Mouse (Mus musculus): ENCODE data around the gene Agbl5. TPM values are rescaled to one million over a fixed set of nuclear protein-coding genes. Genes with fewer than 3 reads are reported as not detected.

The Agbl5 gene
- total and polyA plus RNA-seq, 2 experiments from 2014 or later: 4.2 to 28.2 TPM

- ATAC-seq (ENCODE audit: insufficient read depth, low read depth) (no peak), DNase-seq (ENCODE audit: low spot score) (no peak)
- Histone ChIP-seq H3K27ac (ENCODE audit: low read depth) (no peak overlapping the region), H3K27me3 (ENCODE audit: control insufficient read depth, insufficient read depth, low read length) (no peaks in the 10 kb centered on the region), H3K4me1 (ENCODE audit: control insufficient read depth, insufficient read depth) (peaks cover 10% of the 10 kb centered on the region), H3K4me2 (ENCODE audit: low read depth, low read length) (no peak overlapping the region), H3K9ac (replicated peaks; ENCODE audit: low read depth, low read length) (no peak overlapping the region), H3K4me3 (ENCODE audit: low read depth, low read length) (no peak overlapping the region), H3K36me3 (replicated peaks; ENCODE audit: control insufficient read depth, insufficient read depth, low read length) (peaks cover 42% of the 10 kb centered on the region), H3K9me3 (replicated peaks; ENCODE audit: control insufficient read depth, low read length) (no peaks in the 10 kb centered on the region)
- 75% methylated on average over 6 of the region's 6 CpGs for WGBS
- TF ChIP-seq CTCF (IDR thresholded peaks at IDR 0.05; ENCODE audit: low read depth): no peak
- TF ChIP-seq EP300 (IDR thresholded peaks at IDR 0.05; ENCODE audit: low read depth): no peak
These were observed 63.2 kb downstream of the Agbl5 start for GRCm38 (mm10) chr5:30951706-30952105.

- H3K4me1 ChIP-seq (ENCODE audit: control insufficient read depth, insufficient read depth): peaks cover 11% of the 10 kb centered on the region
- no peak for ATAC-seq (ENCODE audit: insufficient read depth, low read depth)
- H3K27me3 ChIP-seq (ENCODE audit: control insufficient read depth, insufficient read depth, low read length): no peaks in the 10 kb centered on the region
- TF ChIP-seq CTCF (IDR thresholded peaks at IDR 0.05; ENCODE audit: low read depth) (no peak), EP300 (IDR thresholded peaks at IDR 0.05; ENCODE audit: low read depth) (no peak)
- no peak overlapping the region for H3K4me2 ChIP-seq (ENCODE audit: low read depth, low read length)
- no peak overlapping the region for H3K4me3 ChIP-seq (ENCODE audit: low read depth, low read length)
- H3K36me3 ChIP-seq (replicated peaks; ENCODE audit: control insufficient read depth, insufficient read depth, low read length): peaks cover 44% of the 10 kb centered on the region
- no peak for DNase-seq (ENCODE audit: low spot score)
- H3K9ac ChIP-seq (replicated peaks; ENCODE audit: low read depth, low read length): no peak overlapping the region
- H3K27ac ChIP-seq (ENCODE audit: low read depth): no peak overlapping the region
- H3K9me3 ChIP-seq (replicated peaks; ENCODE audit: control insufficient read depth, low read length): no peaks in the 10 kb centered on the region
- WGBS: 73% methylated on average over 5 of the region's 5 CpGs
These were observed 64.1 kb downstream of the Agbl5 start for GRCm38 (mm10) chr5:30952551-30952950.

GRCm38 (mm10) chr5:30954065-30954464, 65.6 kb downstream of the Agbl5 start:
- DNase-seq (ENCODE audit: low spot score): no peak
- Histone ChIP-seq H3K4me2 (ENCODE audit: low read depth, low read length) (no peak overlapping the region), H3K9ac (replicated peaks; ENCODE audit: low read depth, low read length) (no peak overlapping the region), H3K9me3 (replicated peaks; ENCODE audit: control insufficient read depth, low read length) (no peaks in the 10 kb centered on the region), H3K36me3 (replicated peaks; ENCODE audit: control insufficient read depth, insufficient read depth, low read length) (peaks cover 52% of the 10 kb centered on the region), H3K4me3 (ENCODE audit: low read depth, low read length) (no peak overlapping the region), H3K27ac (ENCODE audit: low read depth) (no peak overlapping the region), H3K4me1 (ENCODE audit: control insufficient read depth, insufficient read depth) (peaks cover 22% of the 10 kb centered on the region), H3K27me3 (ENCODE audit: control insufficient read depth, insufficient read depth, low read length) (no peaks in the 10 kb centered on the region)
- no peak for TF ChIP-seq CTCF (IDR thresholded peaks at IDR 0.05; ENCODE audit: low read depth)
- no peak for ATAC-seq (ENCODE audit: insufficient read depth, low read depth)
- WGBS: 92% methylated on average over 6 of the region's 6 CpGs

- no peak overlapping the region for H3K9ac ChIP-seq (replicated peaks; ENCODE audit: low read depth, low read length)
- H3K36me3 ChIP-seq (replicated peaks; ENCODE audit: control insufficient read depth, insufficient read depth, low read length): peaks cover 52% of the 10 kb centered on the region
- H3K4me2 ChIP-seq (ENCODE audit: low read depth, low read length): no peak overlapping the region
- ATAC-seq (ENCODE audit: insufficient read depth, low read depth) (no peak), DNase-seq (ENCODE audit: low spot score) (no peak)
- H3K9me3 ChIP-seq (replicated peaks; ENCODE audit: control insufficient read depth, low read length): no peaks in the 10 kb centered on the region
- WGBS: 93% methylated on average over 9 of the region's 9 CpGs
- TF ChIP-seq CTCF (IDR thresholded peaks at IDR 0.05; ENCODE audit: low read depth) (no peak), EP300 (IDR thresholded peaks at IDR 0.05; ENCODE audit: low read depth) (no peak)
- no peak overlapping the region for H3K4me3 ChIP-seq (ENCODE audit: low read depth, low read length)
- no peaks in the 10 kb centered on the region for H3K27me3 ChIP-seq (ENCODE audit: control insufficient read depth, insufficient read depth, low read length)
- H3K27ac ChIP-seq (ENCODE audit: low read depth): no peak overlapping the region
- H3K4me1 ChIP-seq (ENCODE audit: control insufficient read depth, insufficient read depth): peaks cover 26% of the 10 kb centered on the region
These were observed 66.1 kb downstream of the Agbl5 start for GRCm38 (mm10) chr5:30954556-30954955.

- DNase-seq (ENCODE audit: low spot score) (no peak), ATAC-seq (ENCODE audit: insufficient read depth, low read depth) (no peak)
- Histone ChIP-seq H3K4me1 (ENCODE audit: control insufficient read depth, insufficient read depth) (peaks cover 20% of the 10 kb centered on the region), H3K4me2 (ENCODE audit: low read depth, low read length) (no peak overlapping the region), H3K36me3 (replicated peaks; ENCODE audit: control insufficient read depth, insufficient read depth, low read length) (peaks cover 52% of the 10 kb centered on the region), H3K9me3 (replicated peaks; ENCODE audit: control insufficient read depth, low read length) (no peaks in the 10 kb centered on the region), H3K27ac (ENCODE audit: low read depth) (no peak overlapping the region), H3K9ac (replicated peaks; ENCODE audit: low read depth, low read length) (no peak overlapping the region), H3K27me3 (ENCODE audit: control insufficient read depth, insufficient read depth, low read length) (no peaks in the 10 kb centered on the region), H3K4me3 (ENCODE audit: low read depth, low read length) (no peak overlapping the region)
- 90% methylated on average over 6 of the region's 6 CpGs for WGBS
- TF ChIP-seq EP300 (IDR thresholded peaks at IDR 0.05; ENCODE audit: low read depth): no peak
- TF ChIP-seq CTCF (IDR thresholded peaks at IDR 0.05; ENCODE audit: low read depth): no peak
These were observed 67.3 kb downstream of the Agbl5 start for GRCm38 (mm10) chr5:30955751-30956150.

Other genes with a start within 250 kb of the Agbl5 start
- 61.3 and 86.8 TPM in 2 replicates for gene Slc35f6, start 240.8 kb upstream of the Agbl5 start, total RNA-seq (2014; rRNA removed; ENCODE audit: low replicate concordance)
- gene Slc35f6, start 240.8 kb upstream of the Agbl5 start, polyA plus RNA-seq (2015; fragmentation: Nextera tagmentation; extraction: Ambion mirVana): 30.5 and 31.7 TPM in 2 replicates
- gene Cenpa, start 221.9 kb upstream of the Agbl5 start, total RNA-seq (2014; rRNA removed; ENCODE audit: low replicate concordance): 87.9 and 158 TPM in 2 replicates
- gene Cenpa, start 221.9 kb upstream of the Agbl5 start, polyA plus RNA-seq (2015; fragmentation: Nextera tagmentation; extraction: Ambion mirVana): 128 and 158 TPM in 2 replicates
- gene Dpysl5, start 177.1 kb upstream of the Agbl5 start, total RNA-seq (2014; rRNA removed; ENCODE audit: low replicate concordance): 3.7 and 4.7 TPM in 2 replicates
- 0.71 and 0.83 TPM in 2 replicates for gene Dpysl5, start 177.1 kb upstream of the Agbl5 start, polyA plus RNA-seq (2015; fragmentation: Nextera tagmentation; extraction: Ambion mirVana)
- 5.3 and 11.9 TPM in 2 replicates for gene Mapre3, start 74.1 kb upstream of the Agbl5 start, total RNA-seq (2014; rRNA removed; ENCODE audit: low replicate concordance)
- 15.8 TPM in 2 replicates for gene Mapre3, start 74.1 kb upstream of the Agbl5 start, polyA plus RNA-seq (2015; fragmentation: Nextera tagmentation; extraction: Ambion mirVana)
- gene Tmem214, start 20.7 kb upstream of the Agbl5 start, total RNA-seq (2014; rRNA removed; ENCODE audit: low replicate concordance): 58.8 and 70.6 TPM in 2 replicates
- 48.0 and 49.6 TPM in 2 replicates for gene Tmem214, start 20.7 kb upstream of the Agbl5 start, polyA plus RNA-seq (2015; fragmentation: Nextera tagmentation; extraction: Ambion mirVana)
- 201 and 280 TPM in 2 replicates for gene Ost4, start 19.1 kb downstream of the Agbl5 start, total RNA-seq (2014; rRNA removed; ENCODE audit: low replicate concordance)
- 334 and 356 TPM in 2 replicates for gene Ost4, start 19.1 kb downstream of the Agbl5 start, polyA plus RNA-seq (2015; fragmentation: Nextera tagmentation; extraction: Ambion mirVana)
- gene Emilin1, start 24.7 kb downstream of the Agbl5 start, total RNA-seq (2014; rRNA removed; ENCODE audit: low replicate concordance): 63.5 and 64.5 TPM in 2 replicates
- gene Emilin1, start 24.7 kb downstream of the Agbl5 start, polyA plus RNA-seq (2015; fragmentation: Nextera tagmentation; extraction: Ambion mirVana): 68.3 and 70.4 TPM in 2 replicates
- gene Khk, start 32.7 kb downstream of the Agbl5 start, total RNA-seq (2014; rRNA removed; ENCODE audit: low replicate concordance): 11.8 and 15.0 TPM in 2 replicates
- 16.2 and 18.5 TPM in 2 replicates for gene Khk, start 32.7 kb downstream of the Agbl5 start, polyA plus RNA-seq (2015; fragmentation: Nextera tagmentation; extraction: Ambion mirVana)
- gene Cgref1, start 56.9 kb downstream of the Agbl5 start, total RNA-seq (2014; rRNA removed; ENCODE audit: low replicate concordance): 0.77 and 3.0 TPM in 2 replicates
- gene Cgref1, start 56.9 kb downstream of the Agbl5 start, polyA plus RNA-seq (2015; fragmentation: Nextera tagmentation; extraction: Ambion mirVana): 1.1 and 1.2 TPM in 2 replicates
- gene Preb, start 71.7 kb downstream of the Agbl5 start, total RNA-seq (2014; rRNA removed; ENCODE audit: low replicate concordance): 20.8 and 40.0 TPM in 2 replicates
- 54.3 and 64.3 TPM in 2 replicates for gene Preb, start 71.7 kb downstream of the Agbl5 start, polyA plus RNA-seq (2015; fragmentation: Nextera tagmentation; extraction: Ambion mirVana)
- gene Tcf23, start 80.0 kb downstream of the Agbl5 start, total RNA-seq (2014; rRNA removed; ENCODE audit: low replicate concordance): not detected in 2 replicates
- 0.15 and 0.21 TPM in 2 replicates for gene Tcf23, start 80.0 kb downstream of the Agbl5 start, polyA plus RNA-seq (2015; fragmentation: Nextera tagmentation; extraction: Ambion mirVana)
- gene Atraid, start 159.6 kb downstream of the Agbl5 start, total RNA-seq (2014; rRNA removed; ENCODE audit: low replicate concordance): 141 and 177 TPM in 2 replicates
- gene Atraid, start 159.6 kb downstream of the Agbl5 start, polyA plus RNA-seq (2015; fragmentation: Nextera tagmentation; extraction: Ambion mirVana): 166 and 176 TPM in 2 replicates
- 7.1 and 7.7 TPM in 2 replicates for gene Slc5a6, start 160.2 kb downstream of the Agbl5 start, total RNA-seq (2014; rRNA removed; ENCODE audit: low replicate concordance)
- gene Slc5a6, start 160.2 kb downstream of the Agbl5 start, polyA plus RNA-seq (2015; fragmentation: Nextera tagmentation; extraction: Ambion mirVana): 5.2 and 5.5 TPM in 2 replicates
- 24.6 and 74.6 TPM in 2 replicates for gene Cad, start 166.1 kb downstream of the Agbl5 start, total RNA-seq (2014; rRNA removed; ENCODE audit: low replicate concordance)
- 5.4 and 5.7 TPM in 2 replicates for gene Cad, start 166.1 kb downstream of the Agbl5 start, polyA plus RNA-seq (2015; fragmentation: Nextera tagmentation; extraction: Ambion mirVana)
- not detected in 2 replicates for gene Dnajc5g, start 217.6 kb downstream of the Agbl5 start, total RNA-seq (2014; rRNA removed; ENCODE audit: low replicate concordance)
- gene Dnajc5g, start 217.6 kb downstream of the Agbl5 start, polyA plus RNA-seq (2015; fragmentation: Nextera tagmentation; extraction: Ambion mirVana): not detected in 2 replicates
- not detected in 2 replicates for gene Slc30a3, start 219.5 kb downstream of the Agbl5 start, total RNA-seq (2014; rRNA removed; ENCODE audit: low replicate concordance)
- 0.08 and 0.18 TPM in 2 replicates for gene Slc30a3, start 219.5 kb downstream of the Agbl5 start, polyA plus RNA-seq (2015; fragmentation: Nextera tagmentation; extraction: Ambion mirVana)
- 4.2 and 8.8 TPM in 2 replicates for gene Trim54, start 228.0 kb downstream of the Agbl5 start, total RNA-seq (2014; rRNA removed; ENCODE audit: low replicate concordance)
- 16.4 and 16.5 TPM in 2 replicates for gene Trim54, start 228.0 kb downstream of the Agbl5 start, polyA plus RNA-seq (2015; fragmentation: Nextera tagmentation; extraction: Ambion mirVana)